Mouse (Mus musculus) hindbrain, embryonic 14.5 days (tissue): ENCODE data around the gene Gm21861. TPM values are rescaled to one million over a fixed set of nuclear protein-coding genes. Genes with fewer than 3 reads are reported as not detected.
"Not testable (repeated sequence)": the region's sequence is repeated elsewhere in the genome, so short reads cannot be mapped to it uniquely, and the experiment has no call there.

Experiments
- ATAC-seq: fragments of 200-750 bp; cut with Nextera tagmentation; 2 replicates; pipeline ENCODE4 v1.8.0; 2017; ENCODE audit warnings: moderate number of reproducible peaks, mild to moderate bottlenecking, moderate TSS enrichment, moderate library complexity; ENCODE audit not compliant: low FRiP score
- DNase-seq: peaks from one replicate; pipeline ENCODE4 v3.0.0-alpha.2; 2015; ENCODE audit warnings: low spot score
- H3K27ac ChIP-seq: fragments of 300-500 bp; sonication (generic); 2 replicates; pipeline ENCODE4 v1.5.1; 2014; ENCODE audit warnings: mild to moderate bottlenecking, moderate library complexity
- H3K27me3 ChIP-seq: fragments of 300-500 bp; sonication (generic); 2 replicates; pipeline ENCODE4 v1.6.1; 2014; ENCODE audit warnings: mild to moderate bottlenecking, low read length, mixed read lengths; ENCODE audit not compliant: control insufficient read depth, insufficient read depth
- H3K36me3 ChIP-seq: fragments of 300-500 bp; sonication (generic); replicated peaks from 2 replicates; pipeline ENCODE4 v1.6.1; 2014; ENCODE audit not compliant: control insufficient read depth, insufficient read depth
- H3K4me1 ChIP-seq: fragments of 300-500 bp; sonication (generic); replicated peaks from 2 replicates; pipeline ENCODE4 v1.6.1; 2014; ENCODE audit warnings: antibody characterized with exemption, low read length, mixed read lengths; ENCODE audit not compliant: control insufficient read depth, insufficient read depth
- H3K4me2 ChIP-seq: fragments of 300-500 bp; sonication (generic); replicated peaks from 2 replicates; pipeline ENCODE4 v1.6.1; 2014; ENCODE audit warnings: mild to moderate bottlenecking, moderate library complexity
- H3K4me3 ChIP-seq: fragments of 300-500 bp; sonication (generic); replicated peaks from 2 replicates; pipeline ENCODE4 v1.5.1; 2014; ENCODE audit warnings: mild to moderate bottlenecking, low read length
- H3K9ac ChIP-seq: fragments of 300-500 bp; sonication (generic); 2 replicates; pipeline ENCODE4 v1.6.1; 2014
- H3K9me3 ChIP-seq: fragments of 300-500 bp; sonication (generic); 2 replicates; pipeline ENCODE4 v1.6.1; 2016; ENCODE audit warnings: low read length; ENCODE audit not compliant: control insufficient read depth
- whole genome bisulfite sequencing: fragments of 180-500 bp; shearing (Covaris S2); extraction: QIAGEN DNeasy Blood & Tissue Kit; methylation state at CpG from one replicate; pipeline ENCODE4 v1.1.7; 2014; 5-methylcytosine and 5-hydroxymethylcytosine counted together
- polyA plus RNA-seq: library from polyadenylated mRNA; unstranded; fragments of >200 nt; fragmentation: Nextera tagmentation; extraction: Ambion mirVana; gene quantifications from 2 replicates; pipeline ENCODE4 v1.2.1, GENCODE M21; 2014

The Gm21861 gene
- polyA plus RNA-seq, result not detected in 2 replicates

GRCm38 (mm10) chrY:58814497-58814896 is at the start of gene Gm21861:
Gm21861 (minus strand) TSS chrY:58814597.
- DNase-seq, result not testable (repeated sequence)

More at GRCm38 (mm10) chrY:58814497-58814896, at the start of gene Gm21861:
- H3K4me2 ChIP-seq, H3K27ac ChIP-seq, H3K27me3 ChIP-seq, H3K4me1 ChIP-seq, ATAC-seq, H3K4me3 ChIP-seq, H3K9me3 ChIP-seq, H3K36me3 ChIP-seq, H3K9ac ChIP-seq: not testable (repeated sequence)
- no CpG with 5 or more reads among the region's 7 CpGs for whole genome bisulfite sequencing
